Mouse (Mus musculus): ENCODE measurements around the gene St6galnac4.
A peak's percentile ranks its signal among the peaks of the same experiment; 100 is the strongest.

St6galnac4 gene

GRCm38 (mm10) chr2:32601417-32602065 lies 14.6 kb downstream of the St6galnac4 start:
- DNase-seq (ENCODE audit: low read depth), result peak; percentile 48

DNA sequence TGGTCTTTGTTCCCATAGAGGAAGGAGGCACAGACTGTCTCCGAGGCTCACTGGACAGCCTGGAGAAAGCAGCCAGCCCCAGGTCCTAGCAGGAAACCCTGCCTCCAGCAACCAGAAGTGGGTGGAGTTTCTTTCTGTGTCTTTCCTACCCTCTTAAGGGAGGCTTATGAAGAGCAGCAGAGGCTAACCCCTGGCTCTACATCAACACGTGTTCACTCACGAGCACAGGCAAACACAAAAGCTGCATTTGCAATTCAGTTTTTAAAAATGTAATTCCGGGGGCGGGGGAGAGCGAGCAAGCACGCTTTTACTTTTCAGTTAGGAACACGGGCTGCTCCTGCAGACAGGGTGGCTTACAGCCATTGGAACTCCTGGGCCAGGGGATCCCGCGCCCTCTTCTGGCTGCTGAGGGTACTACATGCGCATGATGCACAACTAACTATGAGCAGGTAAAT lies 15.7 kb downstream of the St6galnac4 start:
- DNase-seq (ENCODE audit: low read depth), result peak; percentile 91

DNA sequence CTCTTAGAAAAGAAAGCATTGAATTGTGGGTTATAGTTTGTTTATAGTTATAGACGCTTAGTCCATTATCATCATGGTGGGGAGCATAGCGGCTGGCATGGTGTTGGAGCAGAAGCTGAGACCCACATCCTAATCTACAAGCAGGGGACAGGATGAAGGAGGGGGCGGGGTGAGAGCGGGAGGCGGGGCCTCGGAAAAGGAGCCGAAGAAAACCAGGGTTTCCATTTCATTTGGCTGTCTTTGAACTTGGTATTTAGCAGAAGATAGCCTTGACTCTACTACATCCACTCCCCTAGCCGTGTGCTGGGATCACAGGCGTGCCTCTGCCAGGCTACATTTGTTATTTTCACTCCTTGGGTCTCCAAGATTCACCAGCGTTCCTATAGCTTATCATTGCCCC lies 17.7 kb downstream of the St6galnac4 start:
- DNase-seq (ENCODE audit: low read depth), result no peak

DNA sequence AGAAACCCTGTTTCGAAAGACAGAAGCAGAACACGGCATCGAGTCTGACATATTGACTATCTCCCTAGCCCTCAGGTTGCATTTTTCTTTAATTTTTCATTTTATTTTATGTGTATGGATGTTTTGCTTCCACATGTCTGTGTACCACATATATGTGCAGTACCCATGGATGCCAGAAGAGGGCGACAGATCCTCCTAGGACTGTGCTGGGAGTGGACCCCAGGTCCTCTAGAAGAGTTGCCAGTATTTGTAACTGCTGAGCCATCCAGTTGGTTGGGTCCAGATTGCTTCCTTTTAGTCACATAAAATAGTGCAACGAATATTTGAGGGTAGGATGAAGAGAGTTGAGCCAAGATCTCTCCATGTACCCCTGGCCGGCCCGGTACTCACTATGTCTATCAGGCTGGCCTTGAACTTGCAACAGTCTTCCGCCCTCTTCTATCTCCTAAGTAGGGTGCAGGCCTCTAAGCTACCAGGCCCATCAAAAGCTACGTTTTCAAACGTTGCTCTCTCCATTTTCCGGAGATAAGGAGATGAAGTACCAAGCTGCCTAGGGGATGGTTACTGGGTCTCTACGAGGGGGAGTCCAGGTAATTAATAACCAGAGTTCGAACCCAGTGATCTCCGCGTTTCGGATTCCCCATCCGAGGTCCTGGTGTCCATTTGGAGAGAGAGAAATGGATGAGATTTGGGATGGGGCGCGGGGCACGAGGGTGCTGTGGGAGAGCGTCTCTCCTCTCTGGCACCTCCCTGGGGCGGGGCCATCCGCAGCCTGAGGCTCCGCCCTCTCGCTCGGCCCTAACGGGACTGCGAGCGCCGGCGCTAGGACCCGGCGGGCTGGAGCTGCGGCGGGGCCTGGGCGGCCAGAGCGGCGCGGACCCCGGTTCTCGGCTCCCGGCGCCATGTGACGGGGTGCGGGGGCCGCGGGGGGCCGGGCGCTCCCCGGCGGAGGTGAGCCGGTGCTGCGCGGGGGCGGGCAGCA lies 19.6 kb downstream of the St6galnac4 start:
- peak; percentile 71 for DNase-seq (ENCODE audit: low read depth)

GRCm38 (mm10) chr2:32607262-32607947 lies 20.5 kb downstream of the St6galnac4 start:
- DNase-seq (ENCODE audit: low read depth), result peak; percentile 56

- peak; percentile 26 for DNase-seq (ENCODE audit: low read depth)
Measured at GRCm38 (mm10) chr2:32608141-32608777, 21.4 kb downstream of the St6galnac4 start.

GRCm38 (mm10) chr2:32608778-32609435 lies 22.0 kb downstream of the St6galnac4 start:
- DNase-seq (ENCODE audit: low read depth), result peak; percentile 33

DNA sequence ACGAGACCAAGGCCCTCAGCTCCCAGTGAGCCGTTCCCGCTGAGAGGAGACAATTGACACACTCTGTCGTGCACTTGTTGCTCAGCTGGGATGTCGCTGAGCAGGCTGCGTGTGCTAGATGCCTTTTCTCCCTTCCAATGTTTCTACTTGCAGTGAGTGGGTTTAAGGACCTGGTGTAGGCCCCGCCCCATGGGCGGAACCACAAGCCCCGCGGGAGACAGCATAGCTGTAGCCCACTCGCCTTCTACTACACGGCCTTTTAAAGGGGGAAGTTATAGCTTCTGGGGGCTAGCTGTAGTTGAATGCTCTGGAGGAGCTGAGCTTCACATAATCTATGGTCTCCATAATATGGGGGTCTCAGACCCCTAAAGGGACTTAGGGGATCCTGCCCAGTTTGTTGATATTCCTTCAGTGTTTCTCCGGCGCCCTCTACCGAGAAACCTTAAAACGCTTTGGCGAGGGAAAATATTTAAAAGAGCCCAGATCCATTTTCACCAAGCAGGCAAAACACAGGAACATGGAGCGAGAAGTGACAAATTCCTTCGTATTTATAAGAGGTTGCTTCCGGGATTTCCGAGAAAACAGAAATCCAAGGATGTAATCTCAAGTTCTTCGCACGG lies 23.8 kb downstream of the St6galnac4 start:
- DNase-seq (ENCODE audit: low read depth), result peak; percentile 41

DNA sequence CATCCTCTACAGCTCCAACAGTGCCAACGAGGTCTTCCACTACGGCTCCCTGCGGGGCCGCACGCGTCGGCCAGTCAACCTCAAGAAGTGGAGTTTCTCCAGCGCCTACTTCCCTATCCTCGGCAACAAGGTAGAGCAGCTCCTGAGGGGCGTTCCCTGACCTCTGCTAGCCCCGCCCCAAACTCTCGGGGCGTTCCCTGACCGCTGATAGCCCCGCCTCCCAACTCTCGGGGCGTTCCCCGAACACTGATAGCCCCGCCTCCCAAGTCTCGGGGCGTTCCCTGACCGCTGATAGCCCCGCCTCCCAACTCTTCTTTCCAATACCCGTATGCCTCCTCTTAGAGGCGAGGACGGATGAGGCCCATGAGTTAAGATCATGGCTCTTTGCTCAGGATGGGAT lies 25.4 kb downstream of the St6galnac4 start:
- no peak for DNase-seq (ENCODE audit: low read depth)

GRCm38 (mm10) chr2:32617109-32617508 lies 30.2 kb downstream of the St6galnac4 start:
- no peak for DNase-seq (ENCODE audit: low read depth)

- no peak for DNase-seq (ENCODE audit: low read depth)
Measured at GRCm38 (mm10) chr2:32617601-32618000, 30.7 kb downstream of the St6galnac4 start.

- DNase-seq (ENCODE audit: low read depth), result no peak
Measured at GRCm38 (mm10) chr2:32618051-32618450, 31.2 kb downstream of the St6galnac4 start.

DNA sequence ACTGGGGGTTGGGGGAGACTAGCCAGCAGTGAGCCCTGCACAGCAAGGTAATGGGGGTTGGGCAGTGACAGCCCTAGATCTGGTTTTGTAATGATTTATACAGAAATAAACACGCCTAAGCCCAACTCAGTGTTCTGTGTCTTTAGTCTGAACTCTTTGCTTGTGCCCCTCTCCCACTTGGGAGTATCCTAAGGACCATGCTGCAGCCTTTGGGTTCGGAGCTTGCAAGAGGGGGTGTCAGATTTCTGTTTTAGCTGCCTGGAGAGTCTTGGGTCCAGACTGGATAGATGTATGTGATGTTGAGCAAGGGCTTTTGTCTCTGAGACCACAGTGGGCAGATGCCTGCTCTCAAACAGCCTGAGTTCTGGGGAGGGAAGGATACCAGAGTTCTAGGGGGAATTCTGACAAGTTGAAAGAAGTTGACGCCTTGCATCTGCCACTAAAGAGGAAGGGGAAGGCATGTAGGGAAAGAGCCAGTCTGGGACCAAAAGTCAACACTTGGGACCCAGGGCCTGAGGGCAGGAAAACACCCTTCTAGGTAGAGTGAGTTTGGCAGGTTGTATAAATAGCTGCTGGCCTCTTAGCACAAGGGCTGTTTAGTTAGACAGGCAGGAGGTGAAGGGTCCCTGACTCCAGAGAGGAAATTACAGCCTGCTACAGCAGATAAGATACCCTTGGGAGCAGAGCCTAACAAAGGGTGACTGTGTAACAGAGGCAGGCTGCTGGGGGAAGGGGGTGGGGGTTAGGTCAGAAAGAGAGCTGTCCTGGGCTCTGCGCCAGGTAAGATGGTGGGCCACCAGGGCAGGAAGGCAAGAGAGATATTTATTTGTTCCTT lies 34.0 kb downstream of the St6galnac4 start:
- no peak for DNase-seq (ENCODE audit: low read depth)

DNA sequence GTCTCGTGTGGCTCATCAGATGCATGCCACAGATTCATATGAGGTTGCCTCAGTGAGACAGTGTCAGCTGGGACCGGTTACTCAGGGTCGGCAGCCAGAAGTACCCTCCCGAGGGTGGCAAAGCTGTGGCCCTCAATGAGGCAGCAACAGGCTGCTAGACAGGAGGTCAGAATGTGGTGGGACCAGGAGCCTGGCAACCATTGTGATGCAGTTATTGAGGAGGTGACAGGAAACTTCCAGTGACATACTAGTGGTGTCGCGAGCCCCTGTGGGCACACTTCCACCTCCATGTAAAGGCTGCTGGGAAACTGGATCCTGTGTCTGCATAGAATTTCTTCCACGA lies 34.6 kb downstream of the St6galnac4 start, which contains the start of gene Ak1:
TSS of gene Ak1 (plus strand) at position 242 of the 343 bp plus-strand sequence.
- no peak for DNase-seq (ENCODE audit: low read depth)

GRCm38 (mm10) chr2:32624111-32624748 lies 37.3 kb downstream of the St6galnac4 start:
- DNase-seq (ENCODE audit: low read depth), result no peak

GRCm38 (mm10) chr2:32625212-32625872 lies 38.4 kb downstream of the St6galnac4 start:
- DNase-seq (ENCODE audit: low read depth), result no peak

DNA sequence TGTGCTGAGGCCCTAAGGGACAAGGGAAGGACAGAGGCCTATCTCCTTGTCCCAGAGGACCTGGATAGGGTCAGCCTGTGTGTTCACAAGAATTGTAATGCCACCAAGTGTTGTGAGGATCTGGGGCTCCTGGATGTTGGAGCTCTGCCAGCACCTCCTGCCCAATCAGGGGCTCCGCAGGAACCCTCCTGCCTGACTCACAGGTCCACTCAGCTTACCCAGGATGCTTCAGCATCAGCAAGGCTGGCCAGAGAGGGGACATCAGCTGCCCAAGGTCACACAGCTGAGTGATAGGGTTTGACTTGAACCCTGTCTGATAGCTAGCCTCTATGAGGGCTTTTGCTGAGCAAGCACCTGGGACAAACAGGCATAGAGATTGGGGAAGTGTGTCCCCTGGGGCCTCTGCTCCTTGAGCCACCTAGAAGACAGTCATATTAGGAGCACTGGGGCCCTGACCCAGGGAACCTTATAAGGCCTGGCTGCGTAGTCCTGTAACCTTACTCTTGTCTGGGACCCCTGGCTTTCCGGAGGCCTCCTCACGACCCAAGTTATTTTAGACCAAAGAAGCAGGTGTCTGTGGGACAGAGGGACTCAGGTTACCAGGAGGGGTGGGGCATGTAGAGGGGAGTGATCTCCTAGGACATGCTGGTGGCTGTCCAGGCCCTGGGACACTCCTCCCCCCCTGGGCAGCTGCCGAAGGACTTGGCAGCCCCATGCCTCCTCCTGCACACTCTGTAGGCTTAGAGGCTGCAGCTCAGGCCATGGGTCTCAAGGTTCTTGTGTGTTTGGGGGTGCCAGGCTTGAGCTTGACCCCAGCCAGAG lies 39.2 kb downstream of the St6galnac4 start:
- no peak for DNase-seq (ENCODE audit: low read depth)

All from naive thymus-derived CD4-positive, alpha-beta T cell, adult 2 months (primary cell).